Mouse (Mus musculus): ENCODE data around the gene Tyms.

DNA sequence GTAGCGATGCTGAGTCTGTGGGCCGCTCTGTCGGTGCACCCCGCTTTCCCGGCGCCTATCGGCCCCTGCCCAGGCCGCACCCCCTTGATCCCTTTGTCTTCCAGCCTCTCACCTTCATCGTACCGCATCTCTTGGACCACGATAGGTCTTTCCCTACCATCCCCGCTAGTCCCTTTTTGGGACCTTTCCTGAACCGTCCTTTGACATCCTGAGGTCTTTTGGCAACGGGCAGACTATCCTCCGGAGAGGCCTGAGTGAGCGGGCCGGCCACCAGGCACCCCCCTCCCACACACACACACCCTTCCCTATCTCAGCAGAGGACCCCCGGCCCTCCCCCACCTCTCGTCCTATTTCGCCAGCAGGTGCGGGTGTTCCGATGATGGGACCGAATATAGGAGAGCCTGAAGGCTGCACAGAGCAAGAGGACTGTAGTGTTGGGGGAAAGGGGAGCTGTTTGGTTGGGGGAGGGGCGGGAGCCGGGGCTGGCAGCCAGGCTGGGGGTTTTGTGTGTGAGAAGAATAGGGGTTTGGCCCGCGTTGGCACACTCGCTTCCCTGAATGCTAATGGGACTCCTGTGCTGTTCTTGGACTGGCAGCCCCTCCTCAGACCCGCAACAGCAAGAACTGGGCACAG lies 32.4 kb upstream of the Tyms start, which contains the start of gene 3110082J24Rik:
- no peak for TF ChIP-seq POLR2A (IDR thresholded peaks at IDR 0.05; ENCODE audit: low read depth, low read length)
- no peak for TF ChIP-seq CTCF (conservative IDR thresholded peaks at IDR 0.05; ENCODE audit: insufficient read depth, insufficient read length, low read depth, low read length)
